Mouse (Mus musculus) CH12.LX (cell line): ENCODE results near the gene Acox3.

ENCODE experiments used
- CTCF ChIP-seq, 2 experiments: IDR thresholded peaks in 1 of 2; conservative IDR thresholded peaks in 1 of 2; 2 replicates each; pipeline ENCODE4 v1.5.1; 2011 to 2012; ENCODE audit warnings: low read depth in 2 of 2, low read length in 2 of 2, improper control_type of control experiment in 1 of 2, inconsistent platforms in 1 of 2, mild to moderate bottlenecking in 1 of 2, moderate library complexity in 1 of 2
- E2F4 ChIP-seq: IDR thresholded peaks from 2 replicates; pipeline ENCODE4 v1.6.1; 2011; ENCODE audit warnings: low read depth, low read length, improper control_type of control experiment; ENCODE audit not compliant: insufficient replicate concordance
- ELF1 ChIP-seq: IDR thresholded peaks from 2 replicates; pipeline ENCODE4 v1.6.1; 2014; ENCODE audit warnings: low read depth, mild to moderate bottlenecking, inconsistent platforms, low read length, improper control_type of control experiment
- JUN ChIP-seq: IDR thresholded peaks from 2 replicates; pipeline ENCODE4 v1.6.1; 2011; ENCODE audit warnings: low read depth, mild to moderate bottlenecking, low read length, improper control_type of control experiment, moderate library complexity; ENCODE audit not compliant: insufficient read depth
- JUND ChIP-seq: conservative IDR thresholded peaks from 2 replicates; pipeline ENCODE4 v1.6.1; 2011; ENCODE audit warnings: low read depth, low read length, improper control_type of control experiment
- MXI1 ChIP-seq: IDR thresholded peaks from 2 replicates; pipeline ENCODE4 v1.6.1; 2011; ENCODE audit warnings: mild to moderate bottlenecking, low read depth, low read length, improper control_type of control experiment
- POLR2A ChIP-seq: IDR thresholded peaks from 2 replicates; pipeline ENCODE4 v1.6.1; 2011; ENCODE audit warnings: low read depth, mild to moderate bottlenecking, improper control_type of control experiment, low read length
- RCOR1 ChIP-seq: conservative IDR thresholded peaks from 2 replicates; pipeline ENCODE4 v1.6.1; 2012; ENCODE audit warnings: low read depth, mild to moderate bottlenecking, inconsistent platforms, low read length, improper control_type of control experiment
- UBTF ChIP-seq: IDR thresholded peaks from 2 replicates; pipeline ENCODE4 v1.6.1; 2012; ENCODE audit warnings: low read depth, mild to moderate bottlenecking, inconsistent platforms, low read length, improper control_type of control experiment, moderate library complexity
- ZMIZ1 ChIP-seq: IDR thresholded peaks from 2 replicates; pipeline ENCODE4 v1.6.1; 2012; ENCODE audit warnings: low read depth, mild to moderate bottlenecking, inconsistent platforms, low read length, improper control_type of control experiment

DNA sequence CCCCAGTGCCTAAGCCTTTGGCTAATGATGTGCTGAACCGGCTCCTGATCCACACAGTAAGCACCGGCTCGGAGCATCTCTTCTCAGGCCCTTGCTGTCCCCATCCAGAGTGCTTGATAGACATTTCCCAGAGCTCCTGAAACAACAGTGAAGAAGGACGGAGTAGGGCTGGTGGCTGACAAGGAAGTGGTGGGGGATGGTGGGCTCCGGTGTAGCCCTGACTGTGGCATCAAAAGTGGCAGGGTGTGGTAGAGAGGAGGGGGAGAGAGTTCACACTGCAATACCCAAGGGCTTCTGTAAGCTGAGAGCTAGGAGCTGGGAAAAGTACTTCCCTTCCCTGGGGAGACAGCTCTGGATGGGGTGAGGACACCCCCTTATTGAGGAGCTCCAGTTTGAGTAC, 48.9 kb downstream of the Acox3 start:
- TF ChIP-seq CTCF (conservative IDR thresholded peaks at IDR 0.05 in 1 of 2, IDR thresholded peaks at IDR 0.05 in 1 of 2; ENCODE audit: low read depth in 2 of 2, low read length in 2 of 2) (no peak), ELF1 (no peak), POLR2A (no peak), MXI1 (no peak), RCOR1 (no peak), UBTF (no peak), JUND (no peak), JUN (no peak), E2F4 (no peak), ZMIZ1 (no peak)
